Mouse (Mus musculus): ENCODE measurements around the gene Smco3.

Smco3 gene

DNA sequence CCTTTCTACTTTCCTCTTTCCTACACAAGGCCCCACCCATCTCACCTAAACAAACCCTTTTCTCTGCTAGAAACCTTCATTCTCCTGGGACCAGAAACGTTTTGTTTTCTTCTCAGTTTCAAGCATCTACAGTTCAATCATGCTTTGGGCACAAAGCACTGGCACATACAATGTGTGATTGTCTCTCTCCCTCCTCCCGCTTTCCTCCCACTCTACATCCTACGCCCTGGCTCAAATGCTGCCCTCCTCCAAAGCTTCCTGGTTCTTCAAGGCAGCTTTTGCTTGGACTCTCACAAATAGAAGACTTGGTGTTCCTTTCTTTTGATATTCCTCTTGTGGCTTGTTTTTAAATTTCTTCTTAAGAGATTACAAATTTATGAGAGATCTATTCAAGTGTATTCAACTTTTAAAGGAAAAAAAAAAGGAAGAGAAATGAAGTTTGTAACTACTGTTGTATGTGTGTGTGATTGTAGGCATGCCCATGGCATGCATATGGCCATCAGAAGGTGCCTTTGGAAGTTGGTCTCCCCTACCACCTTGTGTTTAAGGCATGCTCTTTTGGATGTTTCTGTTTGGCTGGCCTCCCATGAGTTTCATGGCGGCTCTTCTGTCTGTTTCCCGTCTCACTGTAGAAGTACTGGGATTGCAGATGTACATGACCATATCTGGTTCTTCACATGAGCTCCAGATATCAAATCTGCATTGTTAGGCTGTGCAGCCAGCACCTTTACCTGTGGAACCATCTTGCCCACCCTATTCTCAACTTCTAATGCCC, 10.6 kb upstream of the Smco3 start:
- DNase-seq = no peak

DNA sequence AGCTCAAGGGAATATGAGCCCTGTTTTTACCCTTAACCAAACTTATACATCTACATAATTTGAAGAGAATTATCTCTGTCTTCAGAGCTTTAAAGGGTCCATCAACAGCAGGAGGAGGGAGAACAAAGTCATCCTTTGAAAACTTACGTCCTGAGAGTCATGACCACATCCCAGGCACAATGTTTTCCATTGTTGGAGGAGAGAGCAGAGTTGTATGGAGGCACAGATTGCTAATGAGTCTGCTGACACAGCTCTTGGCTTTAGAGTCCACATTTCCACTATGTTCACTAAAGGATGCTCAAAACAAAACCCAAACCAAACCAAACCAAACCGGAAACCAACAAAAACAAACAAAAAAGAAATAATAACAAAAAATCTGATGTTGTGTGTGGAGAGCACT, 9.7 kb upstream of the Smco3 start:
- DNase-seq = no peak

DNA sequence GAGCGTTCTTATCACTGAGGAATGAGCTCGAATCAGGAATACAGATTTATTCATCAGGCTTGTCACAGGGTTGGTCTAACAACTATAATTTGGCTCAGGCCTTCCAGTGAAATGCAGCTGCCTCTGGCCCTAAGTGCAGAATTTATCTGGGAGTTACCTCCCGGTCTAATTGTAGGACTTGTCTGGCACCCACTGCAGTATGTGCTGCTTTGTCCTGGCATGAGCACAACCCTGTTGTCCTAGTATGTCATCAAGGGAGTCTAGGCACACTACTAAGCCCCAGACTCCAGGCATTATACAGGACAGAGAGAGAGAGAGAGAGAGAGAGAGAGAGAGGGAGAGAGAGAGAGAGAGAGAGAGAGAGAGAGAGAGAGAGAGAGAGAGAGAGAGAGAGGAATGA, 2.1 kb upstream of the Smco3 start:
- no peak for DNase-seq

DNA sequence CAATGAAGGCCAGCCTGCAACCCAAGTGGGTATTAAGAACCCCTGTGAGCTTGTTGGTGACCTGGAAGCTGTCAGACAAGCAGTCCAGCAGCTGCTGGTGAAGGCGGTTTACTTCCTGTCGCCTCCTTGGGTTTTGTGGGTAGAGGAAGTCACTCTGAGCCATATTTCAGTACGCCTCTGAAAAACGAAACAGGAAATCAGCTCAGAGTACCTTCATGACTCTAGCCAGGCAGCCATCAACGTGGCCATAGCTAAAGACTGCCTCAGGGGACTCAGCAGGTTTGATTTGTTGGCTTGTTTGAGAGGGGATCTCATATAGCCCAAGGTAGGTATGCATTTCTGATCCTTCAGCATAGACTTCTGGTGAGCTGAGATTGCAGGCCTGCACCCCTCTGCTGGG, 3.5 kb downstream of the Smco3 start:
- no peak for DNase-seq

DNA sequence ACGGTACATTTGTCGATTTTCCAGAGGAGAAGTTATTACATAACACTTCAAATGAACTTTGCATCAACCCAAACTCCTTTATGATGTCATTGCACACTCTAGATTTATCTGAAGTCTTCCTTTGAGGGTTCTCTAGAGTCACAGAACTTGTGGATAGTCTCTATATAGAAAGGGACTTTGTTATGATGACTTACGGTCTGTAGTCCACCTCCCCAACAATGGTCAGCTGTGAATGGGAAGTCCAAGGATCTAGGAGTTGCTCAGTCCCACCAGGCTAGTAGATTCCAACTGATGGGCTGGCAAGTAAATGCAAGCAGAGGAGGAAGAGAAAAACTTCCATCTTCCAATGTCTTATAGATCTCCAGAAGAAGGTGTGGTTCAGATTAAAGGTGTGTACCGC, 6.6 kb downstream of the Smco3 start:
- DNase-seq = no peak

DNA sequence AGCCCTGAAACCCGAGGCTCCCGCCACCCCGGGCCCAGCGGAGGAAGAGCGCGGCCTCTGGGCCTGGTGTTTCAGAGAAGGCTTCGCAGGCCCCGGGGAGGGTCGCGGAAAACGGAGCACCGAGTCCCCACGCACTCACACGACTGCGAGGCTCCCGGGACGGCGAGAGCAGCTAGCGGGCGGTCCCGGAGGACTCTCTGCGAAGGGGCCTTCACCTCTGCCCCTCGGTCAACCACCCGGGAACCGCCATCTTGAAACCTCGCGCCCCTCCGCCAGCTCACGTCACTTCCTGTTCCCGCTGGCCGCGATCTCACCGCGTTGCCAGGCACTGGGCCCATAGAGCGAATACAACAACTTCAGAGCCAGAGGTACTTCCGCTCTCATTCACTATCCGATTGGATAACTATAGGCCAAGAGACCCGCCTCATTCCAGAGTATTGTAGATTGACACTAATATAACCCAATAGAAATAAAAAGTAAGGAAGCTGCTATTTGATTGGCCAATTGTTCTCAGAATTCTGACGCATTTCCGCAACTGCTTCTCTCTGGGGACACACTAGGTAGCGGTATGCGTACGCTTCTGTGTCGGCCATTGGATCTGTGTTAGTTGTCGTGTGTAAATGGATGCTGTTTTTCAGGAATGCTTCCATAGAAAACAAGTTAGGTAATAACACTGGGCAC, 7.2 kb downstream of the Smco3 start, which contains the start of gene Wbp11:
TSS of gene Wbp11 (minus strand) at position 353 of the 681 bp plus-strand sequence.
- peak; percentile 94 for DNase-seq

DNA sequence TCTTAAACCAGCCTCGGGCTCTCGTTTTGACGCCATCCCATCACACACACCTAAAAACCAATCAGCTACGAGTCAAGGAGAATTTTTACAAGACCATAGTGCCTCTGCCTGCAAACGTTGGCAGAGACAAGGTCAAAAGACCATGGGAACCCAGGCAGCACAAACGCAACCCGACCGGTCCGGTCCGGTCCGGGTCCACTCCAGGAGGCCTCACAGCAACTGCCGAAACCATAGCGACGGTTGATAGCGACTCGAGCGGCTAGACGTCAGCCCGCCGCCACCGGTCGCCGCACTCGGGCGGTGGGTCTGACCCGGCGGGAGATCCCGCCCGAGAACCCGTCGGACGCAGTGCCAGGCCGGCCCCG, 7.8 kb downstream of the Smco3 start, which contains the start of gene BC049715:
TSS of gene BC049715 (plus strand) at position 111 of the 365 bp plus-strand sequence.
- peak; percentile 56 for DNase-seq

DNA sequence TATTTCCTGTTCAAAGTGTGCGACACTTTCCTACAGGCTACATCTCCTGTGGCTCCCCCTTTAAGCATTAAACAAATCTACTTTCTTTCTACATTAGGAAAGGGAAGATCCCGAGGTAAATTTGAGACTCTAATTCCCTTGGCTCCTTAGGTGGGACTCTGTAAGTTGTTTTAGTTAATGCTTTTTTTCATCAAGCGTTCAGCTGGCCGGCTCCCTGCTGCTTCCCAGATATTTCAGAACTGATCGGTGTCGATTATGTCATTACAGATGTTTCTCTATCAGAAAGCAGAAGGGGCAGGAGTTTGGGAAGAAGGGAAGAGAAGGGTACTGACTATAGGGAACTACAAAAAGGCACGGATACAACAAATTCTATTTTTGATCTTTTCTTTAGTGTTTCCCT, 8.1 kb downstream of the Smco3 start:
- DNase-seq = no peak

DNA sequence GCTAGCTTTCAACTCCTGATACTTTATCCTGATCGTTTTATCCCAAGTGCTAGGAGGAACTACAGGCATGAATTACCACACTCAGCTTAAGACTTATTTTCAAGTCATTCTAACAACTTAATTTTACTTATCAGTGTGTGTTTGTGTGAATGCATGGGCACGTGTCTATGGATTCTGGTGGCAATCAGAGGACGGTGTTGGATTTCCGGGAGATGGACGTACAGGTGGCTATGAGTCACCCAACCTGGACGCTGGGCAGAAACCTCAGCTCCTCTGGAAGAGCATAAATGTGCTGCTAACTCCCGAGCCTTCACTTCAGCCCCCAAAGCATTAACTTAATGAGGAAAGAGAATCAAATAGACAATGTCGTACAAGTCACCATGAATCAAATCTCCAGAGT, 10.3 kb downstream of the Smco3 start:
- no peak for DNase-seq

DNA sequence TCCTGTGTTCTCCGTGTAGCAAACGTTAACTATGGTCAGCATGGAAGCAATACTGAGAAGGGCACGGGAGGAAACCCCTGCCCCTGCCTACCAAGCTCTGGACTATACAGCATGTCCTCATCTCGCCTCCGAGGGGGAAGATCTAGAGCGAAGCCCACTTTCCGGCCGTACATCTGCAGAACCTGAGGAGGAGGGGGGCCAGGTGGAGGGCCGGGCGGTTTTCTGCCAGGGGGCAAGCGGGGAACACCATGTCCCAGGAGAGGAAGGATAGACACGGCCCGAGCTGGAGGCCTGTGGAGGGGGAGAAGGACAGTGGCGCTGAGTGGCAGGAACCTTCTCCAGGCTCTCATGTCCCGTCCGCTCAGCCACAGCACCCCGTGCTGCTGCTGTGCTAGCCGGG, 14.2 kb downstream of the Smco3 start:
- no peak for DNase-seq

DNA sequence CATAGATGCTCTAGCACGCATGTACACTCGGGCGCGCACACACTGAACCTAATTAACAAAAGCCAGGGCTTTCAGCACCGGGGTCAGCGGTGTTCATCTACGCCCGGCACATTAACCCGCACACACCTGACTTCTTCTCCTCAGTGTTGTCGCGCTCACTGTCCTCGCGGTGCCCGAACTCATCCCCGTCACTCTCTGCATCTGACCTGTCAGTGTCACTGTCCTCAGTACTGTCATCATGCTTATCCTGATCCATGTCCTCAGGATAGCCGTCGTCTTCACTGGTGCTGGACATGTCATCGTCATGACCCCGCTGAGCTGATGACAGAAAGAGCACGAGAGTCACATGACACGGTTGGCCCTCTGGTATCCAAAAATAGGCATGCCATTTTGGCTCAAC, 14.9 kb downstream of the Smco3 start:
- DNase-seq = no peak

DNA sequence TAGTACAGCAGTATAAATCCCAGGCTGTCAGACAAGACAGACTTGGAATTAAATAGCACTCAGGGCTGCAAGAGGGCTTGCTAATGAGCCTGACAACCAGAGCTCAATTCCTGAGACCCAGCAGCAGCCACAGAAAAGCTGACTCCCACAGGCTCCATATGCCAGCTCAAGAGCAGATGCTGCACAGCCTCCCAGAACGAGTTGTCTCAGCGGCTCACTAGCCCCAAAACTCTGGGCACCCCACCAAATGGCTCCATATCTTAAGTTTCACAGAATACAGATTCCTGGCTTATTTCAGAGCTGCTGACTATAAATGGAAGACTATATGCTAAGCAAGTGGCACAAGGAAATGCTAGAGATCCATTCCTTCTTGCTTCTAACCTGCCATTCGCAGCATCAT, 17.7 kb downstream of the Smco3 start:
- DNase-seq = no peak

DNA sequence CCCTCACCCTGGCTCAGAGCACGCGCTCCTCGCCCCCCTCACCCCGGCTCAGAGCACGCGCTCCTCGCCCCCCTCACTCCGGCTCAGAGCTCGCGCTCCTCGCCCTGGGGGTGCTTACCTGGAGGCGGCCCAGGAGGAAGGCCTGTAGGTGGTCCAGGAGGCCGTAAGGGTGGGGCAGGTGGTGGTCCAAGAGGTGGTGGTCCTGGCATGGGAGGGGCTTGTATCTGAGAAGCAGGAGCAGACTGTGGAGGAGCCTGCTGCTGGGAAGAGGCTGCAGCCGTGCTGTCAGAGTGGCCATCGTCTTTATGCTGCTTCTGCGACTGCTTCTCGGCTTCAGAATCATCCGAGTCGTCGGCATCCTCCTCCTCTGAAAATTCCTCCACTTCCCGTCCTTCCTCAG, 18.4 kb downstream of the Smco3 start:
- DNase-seq = no peak

DNA sequence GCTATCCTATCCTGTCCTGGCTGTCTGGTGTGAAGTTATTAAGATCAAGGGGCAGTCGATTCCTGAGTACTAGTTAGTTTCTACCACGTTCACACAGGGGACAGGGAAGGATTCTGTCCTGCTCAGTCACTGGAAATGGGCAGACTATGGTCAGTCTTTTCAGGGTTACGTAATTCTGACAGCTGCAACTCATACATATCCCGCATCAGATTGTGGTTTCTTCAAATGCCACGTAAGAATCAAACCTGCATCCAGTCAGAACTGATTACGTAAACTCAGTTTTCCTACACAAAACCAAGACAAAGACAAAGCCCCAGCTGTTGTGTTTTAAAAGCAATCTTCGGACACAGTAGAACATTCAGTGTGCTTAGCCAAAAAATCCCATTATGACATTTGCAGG, 19.9 kb downstream of the Smco3 start:
- DNase-seq = no peak

DNA sequence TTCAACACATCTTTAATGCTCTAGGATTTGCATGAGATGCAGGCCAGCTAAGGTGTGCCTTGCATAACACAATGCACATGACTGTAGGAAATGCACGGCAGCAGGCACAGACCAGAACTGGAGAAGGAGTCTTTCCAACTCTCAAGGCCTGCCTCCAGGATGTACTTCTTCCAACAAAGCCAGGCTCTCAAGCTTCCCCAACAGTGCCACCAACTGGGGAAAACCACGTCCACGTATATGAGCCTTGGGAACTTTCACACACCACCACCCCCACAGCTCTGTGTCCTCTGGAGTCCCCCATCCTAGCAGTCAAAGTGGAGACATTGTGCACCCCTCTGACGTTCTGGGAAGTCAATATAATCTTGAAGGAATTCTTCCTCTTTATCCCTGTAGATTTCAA, 22.1 kb downstream of the Smco3 start:
- no peak for DNase-seq

DNA sequence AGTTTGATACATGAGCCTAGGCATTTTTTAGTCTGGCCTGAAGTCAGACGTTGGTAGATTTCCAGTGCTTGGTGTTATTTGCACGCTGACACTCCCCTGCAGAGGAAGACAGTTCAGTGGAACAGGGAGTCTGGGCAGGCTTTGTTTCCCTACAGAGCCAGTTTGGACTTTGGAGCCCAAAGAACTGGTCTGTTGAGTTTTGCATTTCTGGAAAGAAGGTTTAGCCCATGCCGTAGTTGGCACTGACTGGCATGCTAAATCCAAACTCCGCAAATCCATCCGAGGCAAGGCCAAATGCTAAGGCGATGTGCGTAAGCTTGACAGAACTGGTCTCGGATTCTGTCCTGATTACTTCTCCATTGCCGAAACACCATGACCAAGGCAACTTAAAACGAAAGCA, 24.1 kb downstream of the Smco3 start:
- no peak for DNase-seq

DNA sequence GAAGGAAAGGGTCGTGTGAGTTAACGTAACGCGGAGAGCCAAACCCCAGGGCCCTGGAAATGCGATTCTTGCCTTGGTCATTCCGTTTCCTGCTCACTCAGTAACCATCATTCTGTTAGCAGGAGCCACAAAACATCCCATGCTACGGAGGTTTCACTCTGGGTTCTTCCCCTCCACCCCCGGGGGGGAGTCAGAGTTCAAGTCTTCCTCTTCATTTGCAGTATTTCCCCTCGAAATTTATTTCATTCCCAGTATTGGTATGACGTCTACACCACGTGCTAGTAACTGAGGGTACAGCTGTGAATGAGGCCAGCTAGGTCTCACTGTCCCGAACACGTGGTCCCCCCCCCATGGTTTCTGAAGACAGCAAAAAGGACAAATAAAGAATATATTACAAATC, 25.6 kb downstream of the Smco3 start:
- DNase-seq = no peak

DNA sequence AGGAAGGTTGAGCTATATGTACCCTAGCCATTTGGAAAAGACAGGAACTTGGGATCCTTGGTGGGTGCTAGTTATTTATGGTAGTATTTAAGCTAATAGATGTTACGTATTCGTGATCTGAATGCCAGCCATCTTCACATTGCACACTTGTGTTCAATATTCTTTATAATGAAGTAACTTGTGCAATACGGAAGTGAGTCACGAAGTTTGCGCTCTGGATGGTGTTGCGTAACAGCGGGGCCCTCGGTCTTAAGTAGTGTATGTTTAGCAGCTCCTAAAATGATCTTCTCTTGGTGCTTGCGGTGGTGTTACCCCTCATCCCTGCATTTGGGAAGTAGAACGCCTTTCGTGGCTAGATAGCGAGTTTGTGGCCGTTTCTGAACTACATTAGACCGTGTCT, 26.2 kb downstream of the Smco3 start:
- peak; percentile 61 for DNase-seq

DNA sequence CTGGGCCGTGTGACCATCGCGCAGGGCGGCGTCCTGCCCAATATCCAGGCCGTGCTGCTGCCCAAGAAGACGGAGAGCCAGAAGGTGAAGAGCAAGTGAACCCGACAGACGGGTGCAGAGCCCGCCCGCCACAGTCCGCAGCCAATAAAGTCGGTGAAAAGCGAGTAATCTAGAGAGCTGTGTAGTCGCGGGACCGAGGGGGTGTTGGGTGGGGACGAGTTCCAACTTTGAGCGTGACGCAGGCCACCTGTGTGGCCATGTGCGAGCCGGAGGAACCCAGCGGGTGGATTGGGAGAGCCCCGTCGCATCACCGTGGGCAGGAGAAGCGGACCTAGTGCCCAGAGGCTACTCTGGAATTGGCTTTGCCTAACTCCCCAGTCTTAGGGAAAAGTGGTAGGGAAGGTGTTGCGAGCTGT, 26.6 kb downstream of the Smco3 start:
- peak; percentile 67 for DNase-seq

DNA sequence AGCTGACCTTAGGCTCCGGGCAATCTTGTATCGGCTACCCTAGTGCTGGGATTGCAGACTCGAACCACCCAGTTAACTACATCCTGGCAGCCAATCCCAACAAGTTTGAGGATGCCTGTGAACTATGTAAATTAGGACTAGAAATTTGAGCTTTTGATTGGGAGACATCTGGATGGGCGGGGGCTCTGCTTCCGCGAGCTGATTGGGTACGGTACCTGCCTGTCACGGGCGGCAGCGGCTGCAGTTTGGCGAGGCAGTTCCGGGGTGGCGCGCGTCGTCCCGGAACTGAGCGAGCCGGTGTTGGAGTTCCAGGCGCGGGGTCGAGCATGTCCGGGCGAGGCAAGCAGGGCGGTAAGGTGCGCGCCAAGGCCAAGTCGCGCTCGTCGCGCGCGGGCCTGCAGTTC, 27.2 kb downstream of the Smco3 start, which contains the start of gene H2afj:
TSS of gene H2afj (plus strand) at position 231 of the 404 bp plus-strand sequence.
- peak; percentile 98 for DNase-seq

DNA sequence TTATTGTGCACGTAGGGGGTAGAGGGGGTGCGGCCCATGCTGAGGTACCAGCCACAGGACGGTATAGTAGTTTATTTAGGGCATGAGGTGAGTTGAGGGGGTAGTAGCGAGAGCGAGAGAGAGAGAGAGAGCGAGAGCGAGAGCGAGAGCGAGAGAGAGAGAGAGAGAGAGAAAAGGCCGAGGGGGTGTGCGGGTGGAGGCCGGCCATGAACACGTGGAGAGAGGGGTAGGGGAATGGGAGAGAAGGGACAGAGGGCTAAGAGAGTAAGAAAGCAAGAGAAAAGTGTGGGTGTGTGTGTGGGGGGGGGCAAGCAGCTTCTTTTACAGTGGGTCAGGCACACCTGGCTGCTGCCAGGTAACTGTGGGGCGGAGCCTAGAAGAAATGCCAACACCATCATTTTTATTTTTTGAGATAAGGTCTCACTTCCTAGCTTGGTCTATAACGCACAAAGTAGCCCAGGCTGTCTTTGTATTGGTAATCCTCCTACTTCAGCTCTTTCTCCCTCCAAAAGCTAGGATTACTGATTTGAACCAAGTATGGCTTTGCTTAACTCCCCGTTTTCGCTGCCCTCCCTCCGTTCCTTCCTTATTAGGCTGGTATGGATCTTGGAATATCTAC, 27.7 kb downstream of the Smco3 start:
- DNase-seq = no peak

DNA sequence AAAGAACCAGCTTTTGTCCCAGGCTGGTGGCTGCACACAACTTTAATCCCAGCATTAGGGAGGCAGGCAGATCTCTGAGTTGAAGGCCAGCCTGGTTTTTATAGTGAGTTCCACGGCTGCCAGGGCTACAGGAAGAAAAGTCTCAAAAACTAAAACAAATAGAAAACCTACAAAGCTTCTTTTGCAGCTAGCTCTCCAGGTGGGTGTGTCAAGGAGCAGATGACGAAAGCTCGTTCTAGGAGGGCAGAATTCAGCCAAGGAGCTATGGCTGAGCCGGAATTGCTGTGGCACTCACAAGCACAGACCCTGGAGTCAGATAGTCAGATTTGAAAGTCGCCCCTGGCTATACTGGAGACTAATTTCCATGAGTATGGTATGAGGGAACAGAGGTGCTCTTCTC, 28.4 kb downstream of the Smco3 start:
- peak; percentile 31 for DNase-seq

DNA sequence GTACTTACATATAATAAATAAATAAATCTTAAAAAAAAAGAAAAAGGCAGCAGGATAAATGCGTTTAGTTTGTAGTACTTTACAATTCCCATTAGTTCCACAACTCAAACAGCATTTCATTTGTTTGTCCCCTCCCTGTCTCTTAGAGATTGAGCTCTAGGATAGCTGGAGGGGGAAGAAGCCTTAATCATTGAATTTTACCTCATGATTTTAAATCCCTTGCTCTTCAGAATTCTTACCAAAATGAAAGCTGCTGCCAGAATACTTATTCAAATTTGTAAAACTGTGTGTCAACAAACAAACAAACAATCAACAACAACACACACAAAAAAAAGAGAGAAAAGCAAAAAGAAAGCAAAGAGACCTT, 29.9 kb downstream of the Smco3 start:
- no peak for DNase-seq

Data from liver (tissue).